Mouse (Mus musculus) stomach, postnatal 0 days (tissue): ENCODE results near the gene Gm21970. TPM values are rescaled to one million over a fixed set of nuclear protein-coding genes. Genes with fewer than 3 reads are reported as not detected.
A peak's percentile ranks its signal among the peaks of the same experiment; 100 is the strongest.

Source experiments
- ATAC-seq: fragments of 200-750 bp; cut with Nextera tagmentation; 2 replicates; pipeline ENCODE4 v1.8.0; 2017; ENCODE audit not compliant: low FRiP score, low TSS enrichment
- DNase-seq: peaks from one replicate; pipeline ENCODE4 v3.0.0-alpha.2; 2016; ENCODE audit warnings: low spot score
- H3K27ac ChIP-seq: fragments of 300-500 bp; sonication (generic); replicated peaks from 2 replicates; pipeline ENCODE4 v1.5.1; 2014; ENCODE audit warnings: mild to moderate bottlenecking, control low read depth
- H3K27me3 ChIP-seq: fragments of 300-500 bp; sonication (generic); 2 replicates; pipeline ENCODE4 v1.6.1; 2014; ENCODE audit warnings: low read length; ENCODE audit not compliant: control insufficient read depth, insufficient read depth
- H3K36me3 ChIP-seq: fragments of 300-500 bp; sonication (generic); 2 replicates; pipeline ENCODE4 v1.6.1; 2014; ENCODE audit warnings: low read length, mixed read lengths; ENCODE audit not compliant: control insufficient read depth, insufficient read depth
- H3K4me1 ChIP-seq: fragments of 300-500 bp; sonication (generic); replicated peaks from 2 replicates; pipeline ENCODE4 v1.6.1; 2014; ENCODE audit warnings: antibody characterized with exemption; ENCODE audit not compliant: control insufficient read depth, insufficient read depth
- H3K4me2 ChIP-seq: fragments of 300-500 bp; sonication (generic); replicated peaks from 2 replicates; pipeline ENCODE4 v1.6.1; 2014; ENCODE audit warnings: low read depth, mild to moderate bottlenecking, control low read depth, moderate library complexity
- H3K4me3 ChIP-seq: fragments of 300-500 bp; sonication (generic); 2 replicates; pipeline ENCODE4 v1.5.1; 2014; ENCODE audit warnings: low read depth, low read length, control low read depth
- H3K9ac ChIP-seq: fragments of 300-500 bp; sonication (generic); 2 replicates; pipeline ENCODE4 v1.6.1; 2014; ENCODE audit warnings: mild to moderate bottlenecking, low read length, control low read depth, mixed read lengths
- H3K9me3 ChIP-seq: fragments of 300-500 bp; sonication (generic); 2 replicates; pipeline ENCODE4 v1.6.1; 2016; ENCODE audit warnings: low read length; ENCODE audit not compliant: control insufficient read depth
- CTCF ChIP-seq: IDR thresholded peaks from 2 replicates; pipeline ENCODE4 v1.5.1; 2016; ENCODE audit warnings: antibody characterized with exemption, low read depth, mild to moderate bottlenecking, moderate library complexity
- EP300 ChIP-seq: optimal IDR thresholded peaks from 2 replicates; pipeline ENCODE3; 2016; ENCODE audit warnings: antibody characterized with exemption
- WGBS: fragments of 180-500 bp; shearing (Covaris S2); extraction: QIAGEN DNeasy Blood & Tissue Kit; methylation state at CpG from one replicate; pipeline ENCODE4 v1.1.7; 2014; 5-methylcytosine and 5-hydroxymethylcytosine counted together
- polyA plus RNA-seq: library from polyadenylated mRNA; unstranded; fragments of >200 nt; fragmentation: Nextera tagmentation; extraction: Ambion mirVana; gene quantifications from 2 replicates; pipeline ENCODE4 v1.2.1, GENCODE M21; 2015

Gene Gm21970
- polyA plus RNA-seq, 1 experiment from 2014 or later = not detected

GRCm38 (mm10) chr16:91462644-91463043 lies 71.1 kb downstream of the Gm21970 start:
- DNase-seq = no peak
- TF ChIP-seq CTCF (no peak), EP300 (no peak)
- Histone ChIP-seq H3K9ac (no peak overlapping the region), H3K9me3 (no peaks in the 10 kb centered on the region), H3K4me2 (no peak overlapping the region), H3K27me3 (no peaks in the 10 kb centered on the region), H3K27ac (no peak overlapping the region), H3K36me3 (no peaks in the 10 kb centered on the region), H3K4me3 (no peak overlapping the region), H3K4me1 (no peaks in the 10 kb centered on the region)
- WGBS = 80% methylated on average over 3 of the region's 3 CpGs
- ATAC-seq = no peak

- no peaks in the 10 kb centered on the region for H3K36me3 ChIP-seq
- DNase-seq (no peak), ATAC-seq (no peak)
- H3K9me3 ChIP-seq = no peaks in the 10 kb centered on the region
- no peak overlapping the region for H3K4me2 ChIP-seq
- TF ChIP-seq CTCF (no peak), EP300 (no peak)
- 75% methylated on average over 2 of the region's 2 CpGs for WGBS
- no peak overlapping the region for H3K27ac ChIP-seq
- H3K27me3 ChIP-seq = no peaks in the 10 kb centered on the region
- no peak overlapping the region for H3K9ac ChIP-seq
- H3K4me3 ChIP-seq = no peak overlapping the region
- no peaks in the 10 kb centered on the region for H3K4me1 ChIP-seq
These were observed 71.9 kb downstream of the Gm21970 start for GRCm38 (mm10) chr16:91463400-91463799.

- Histone ChIP-seq H3K36me3 (no peaks in the 10 kb centered on the region), H3K27me3 (no peaks in the 10 kb centered on the region), H3K4me3 (peak overlapping the region; percentile 58), H3K27ac (peak overlapping the region; percentile 76; the same call in 1 of the 2 replicates), H3K4me1 (no peaks in the 10 kb centered on the region), H3K9ac (no peak overlapping the region), H3K9me3 (no peaks in the 10 kb centered on the region), H3K4me2 (peak overlapping the region; percentile 94)
- ATAC-seq (no peak), DNase-seq (no peak)
- 80% methylated on average over 4 of the region's 4 CpGs for WGBS
- no peak for TF ChIP-seq EP300
- no peak for TF ChIP-seq CTCF
These were observed 72.4 kb downstream of the Gm21970 start for GRCm38 (mm10) chr16:91463836-91464400.

GRCm38 (mm10) chr16:91464594-91465504 lies 73.3 kb downstream of the Gm21970 start:
- no peaks in the 10 kb centered on the region for H3K4me1 ChIP-seq
- peak overlapping the region; percentile 94 for H3K4me2 ChIP-seq
- DNase-seq (peak; percentile 95), ATAC-seq (peak; percentile 97)
- H3K9ac ChIP-seq = peak overlapping the region; percentile 60
- TF ChIP-seq CTCF (no peak), EP300 (no peak)
- H3K27ac ChIP-seq = peak overlapping the region; percentile 76
- H3K9me3 ChIP-seq = no peaks in the 10 kb centered on the region
- WGBS = 3% methylated on average over 44 of the region's 44 CpGs
- no peaks in the 10 kb centered on the region for H3K36me3 ChIP-seq
- no peaks in the 10 kb centered on the region for H3K27me3 ChIP-seq
- peak overlapping the region; percentile 58 for H3K4me3 ChIP-seq

GRCm38 (mm10) chr16:91465505-91466240 lies 74.2 kb downstream of the Gm21970 start:
- no peak for TF ChIP-seq EP300
- H3K27ac ChIP-seq = peak overlapping the region; percentile 56; the same call in 1 of the 2 replicates
- 46% methylated on average over 13 of the region's 13 CpGs for WGBS
- H3K9ac ChIP-seq = peak overlapping the region; percentile 60
- H3K4me3 ChIP-seq = peak overlapping the region; percentile 58
- H3K4me1 ChIP-seq = no peaks in the 10 kb centered on the region
- H3K4me2 ChIP-seq = peak overlapping the region; percentile 94
- H3K36me3 ChIP-seq = no peaks in the 10 kb centered on the region
- no peaks in the 10 kb centered on the region for H3K9me3 ChIP-seq
- H3K27me3 ChIP-seq = no peaks in the 10 kb centered on the region
- ATAC-seq (no peak), DNase-seq (no peak)
